Mouse (Mus musculus): ENCODE data around the gene Mthfd2l. TPM values are rescaled to one million over a fixed set of nuclear protein-coding genes. Genes with fewer than 3 reads are reported as not detected.

Gene Mthfd2l
- total RNA-seq, 2 experiments from 2014 or later: 12.1 to 12.2 TPM

DNA sequence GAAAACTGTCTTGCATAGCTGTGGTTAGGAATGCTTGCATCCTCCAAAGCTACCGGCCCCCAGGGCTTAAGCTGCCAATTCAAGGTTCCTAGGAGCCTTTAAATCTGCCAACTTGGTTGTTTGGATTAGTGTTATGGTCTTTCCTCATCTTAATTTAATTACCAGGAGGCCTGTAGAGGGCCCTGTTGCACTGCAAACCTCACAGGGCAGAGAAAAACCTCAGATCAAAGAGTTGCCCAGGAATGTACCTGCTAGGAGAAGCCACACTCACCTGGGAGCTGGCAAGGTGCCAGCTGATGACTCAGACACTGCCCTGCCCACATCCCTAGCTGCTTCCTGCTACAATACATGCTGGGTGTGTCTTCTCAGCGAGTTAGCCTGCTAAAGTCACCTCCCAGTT lies 107.6 kb downstream of the Mthfd2l start:
- intact Hi-C loops (cut with DNase I): no loop called here
- DNase-seq: peak; percentile 6 to 10

DNA sequence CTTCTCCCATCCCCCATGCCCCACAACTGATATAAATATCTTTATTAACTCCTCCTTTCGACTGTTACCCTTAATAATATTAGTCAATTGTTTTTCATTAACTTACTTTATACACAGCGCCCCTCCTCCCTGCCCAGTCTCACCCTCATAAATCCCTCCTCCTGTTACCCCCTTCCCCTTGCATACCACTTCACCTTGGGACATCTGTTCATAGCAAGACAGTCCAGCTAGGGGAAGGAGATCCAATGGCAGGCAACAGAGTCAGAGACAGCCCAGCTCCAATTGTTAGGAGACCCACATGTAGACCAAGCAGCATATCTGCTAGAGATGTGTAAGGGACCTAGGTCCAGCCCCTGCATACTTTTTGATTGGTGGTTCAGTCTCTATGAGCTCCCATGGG lies 108.0 kb downstream of the Mthfd2l start:
- intact Hi-C loops (cut with DNase I): no loop called here
- DNase-seq: no peak

DNA sequence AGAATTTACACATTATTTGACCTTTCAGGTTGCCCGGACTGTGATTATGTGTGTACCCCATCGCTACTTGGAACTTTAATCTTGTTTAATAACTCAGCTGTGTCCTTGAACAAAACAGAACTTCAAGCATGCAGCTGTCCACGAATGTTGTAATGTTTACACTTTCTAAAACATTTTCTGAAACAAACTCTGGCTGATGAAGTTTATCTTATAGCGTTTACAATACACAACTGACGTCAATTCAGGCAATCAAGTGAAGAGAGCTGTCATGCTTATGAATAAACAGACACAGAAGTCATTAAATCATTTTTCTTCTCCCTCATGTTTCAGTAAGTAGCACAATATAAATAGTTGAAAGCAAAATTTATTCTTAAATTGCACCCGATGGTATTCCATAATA lies 117.1 kb downstream of the Mthfd2l start:
- intact Hi-C loops (cut with DNase I): no loop called here
- DNase-seq: no peak

DNA sequence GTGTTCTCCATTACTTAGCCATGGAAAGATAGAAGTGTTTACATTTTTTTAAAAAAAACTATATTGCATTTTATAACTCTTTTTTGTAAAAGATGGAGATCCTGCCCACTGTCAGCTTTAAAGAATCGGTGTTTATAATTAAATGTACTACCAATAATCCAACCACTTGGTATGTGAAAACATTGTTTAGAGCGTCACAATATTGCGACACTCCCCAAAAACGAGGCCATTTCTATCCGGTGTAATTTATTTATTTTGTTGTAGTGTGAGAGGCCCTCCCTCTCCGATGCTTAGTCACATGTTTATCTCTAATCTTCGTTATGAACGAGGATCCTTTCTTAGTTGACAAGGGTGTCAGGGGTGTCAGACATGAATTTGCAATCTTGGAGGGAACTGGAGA lies 117.5 kb downstream of the Mthfd2l start:
- no peak for DNase-seq
- intact Hi-C loops (cut with DNase I): no loop called here

Other genes starting within 250 kb of the Mthfd2l start
- under 1 TPM; 0.17 TPM for gene Cxcl5, start 171.8 kb upstream of the Mthfd2l start, total RNA-seq (2021)
- gene Ppbp, start 162.6 kb upstream of the Mthfd2l start, total RNA-seq (2021): 1 to 10 TPM; 3.7 to 4.3 TPM
- 10 to 100 TPM; 31.8 to 36.3 TPM for gene Pf4, start 158.7 kb upstream of the Mthfd2l start, total RNA-seq (2021)
- not detected for gene Cxcl3, start 145.0 kb upstream of the Mthfd2l start, total RNA-seq (2021)
- gene Cxcl15, start 136.6 kb upstream of the Mthfd2l start, total RNA-seq (2021): under 1 TPM in 1 of 2 experiments, not detected in 1; 0.22 TPM
- gene Cxcl1, start 39.9 kb upstream of the Mthfd2l start, total RNA-seq (2021): under 1 TPM; 0.36 to 0.61 TPM
- gene Cxcl2, start 27.2 kb upstream of the Mthfd2l start, total RNA-seq (2021): not detected
- under 1 TPM; 0.45 to 0.51 TPM for gene Epgn, start 96.3 kb downstream of the Mthfd2l start, total RNA-seq (2021)
- under 1 TPM; 0.07 TPM for gene Ereg, start 143.5 kb downstream of the Mthfd2l start, total RNA-seq (2021)
- not detected for gene Areg, start 208.5 kb downstream of the Mthfd2l start, total RNA-seq (2021)

All from heart, postnatal 14 days (tissue).